Mouse (Mus musculus) frontal cortex, postnatal 25 days (tissue): ENCODE results near the gene Ranbp10.

Experiments used
- DNase-seq, 2 experiments: peaks; one replicate each; pipeline ENCODE4 v3.0.0; 2022; ENCODE audit warnings: low spot score in 2 of 2

The Ranbp10 gene

GRCm38 (mm10) chr8:105719637-105720036, 107.5 kb downstream of the Ranbp10 start:
- no peak for DNase-seq
